In genomic region chr12:54576821-54577220, GRCm38 (mm10) we compare ENCODE assay signal across 22 mouse cellular contexts.
DNase-seq lines count a peak whose midpoint lies in the region; ATAC-seq and TF ChIP-seq lines count a peak whose summit lies in the region.
"Had no signal": no experiment of that assay in that cellular context is flagged by ENCODE, and none has a peak within 500 bp of the region (broad histone marks: within the 10 kb centered on the region; RNA-seq: fewer than 3 reads in every experiment).

No protein-coding gene starts in this region.

- no peak overlapping the region for H3K27ac ChIP-seq in stomach, postnatal 0 days (replicated peaks)
- H3K27ac ChIP-seq in forebrain, embryonic 16.5 days (ENCODE audit: low read length): no peak overlapping the region
- H3K27ac ChIP-seq: embryonic facial prominence, embryonic 10.5 days; forebrain, embryonic 15.5 days; limb, embryonic 12.5 days; liver, embryonic 14.5 days had no signal

- no peaks in the 10 kb centered on the region for H3K27me3 ChIP-seq in stomach, postnatal 0 days (ENCODE audit: control insufficient read depth, insufficient read depth, low read length)
- no peaks in the 10 kb centered on the region for H3K27me3 ChIP-seq in forebrain, embryonic 16.5 days (replicated peaks; ENCODE audit: control insufficient read depth, insufficient read depth, low read length)
- H3K27me3 ChIP-seq: CH12.LX; forebrain, embryonic 15.5 days; limb, embryonic 12.5 days; megakaryocyte, embryonic 14.5 days had no signal

- H3K36me3 ChIP-seq in stomach, postnatal 0 days (ENCODE audit: control insufficient read depth, insufficient read depth, low read length): no peaks in the 10 kb centered on the region
- H3K36me3 ChIP-seq in forebrain, embryonic 16.5 days (ENCODE audit: control insufficient read depth, insufficient read depth): no peaks in the 10 kb centered on the region
- H3K36me3 ChIP-seq: embryonic facial prominence, embryonic 10.5 days; forebrain, embryonic 15.5 days; limb, embryonic 12.5 days had no signal

- TF ChIP-seq CTCF in stomach, postnatal 0 days (IDR thresholded peaks at IDR 0.05; ENCODE audit: low read depth): peak; percentile 17; the same call in 1 of the 2 replicates

- no peaks in the 10 kb centered on the region for H3K9me3 ChIP-seq in stomach, postnatal 0 days (ENCODE audit: control insufficient read depth, low read length)
- peaks cover 6% of the 10 kb centered on the region; the same call in 1 of the 2 replicates for H3K9me3 ChIP-seq in forebrain, embryonic 16.5 days (ENCODE audit: control insufficient read depth, low read length)
- H3K9me3 ChIP-seq: embryonic facial prominence, embryonic 10.5 days; forebrain, embryonic 15.5 days had no signal

- H3K4me2 ChIP-seq in stomach, postnatal 0 days (replicated peaks; ENCODE audit: low read depth): no peak overlapping the region
- H3K4me2 ChIP-seq in forebrain, embryonic 16.5 days (ENCODE audit: low read length): no peak overlapping the region
- H3K4me2 ChIP-seq: forebrain, embryonic 15.5 days; limb, embryonic 12.5 days had no signal

- DNase-seq in adrenal gland, adult (ENCODE audit: inconsistent age in 2 of 2, low spot score in 1 of 2): peak; percentile 62 to 69
- DNase-seq in adrenal gland, postnatal 4 days (ENCODE audit: low spot score in 2 of 2): no peak
- peak; percentile 30 for DNase-seq in kidney, postnatal 10 days
- DNase-seq in kidney, adult 18-20 months: no peak
- DNase-seq in adrenal gland, postnatal 10 days: peak; percentile 20
- no peak for DNase-seq in stomach, postnatal 0 days (ENCODE audit: low spot score)
- DNase-seq: cerebellum, adult 9-11 months; gastrocnemius, postnatal 10 days; heart, adult 18-20 months; heart, postnatal 4 days; kidney, postnatal 25 days; lung, postnatal 10 days had no signal

- no peak for TF ChIP-seq EP300 in stomach, postnatal 0 days (optimal IDR thresholded peaks at IDR 0.05)

- H3K4me1 ChIP-seq in stomach, postnatal 0 days (replicated peaks; ENCODE audit: control insufficient read depth, insufficient read depth): no peaks in the 10 kb centered on the region
- no peaks in the 10 kb centered on the region for H3K4me1 ChIP-seq in forebrain, embryonic 16.5 days (replicated peaks; ENCODE audit: control insufficient read depth, insufficient read depth, low read length)
- H3K4me1 ChIP-seq: forebrain, embryonic 15.5 days; limb, embryonic 12.5 days; megakaryocyte, embryonic 14.5 days had no signal

- 48% methylated on average over 3 of the region's 3 CpGs for WGBS in stomach, postnatal 0 days
- WGBS in forebrain, embryonic 16.5 days: 89% methylated on average over 3 of the region's 3 CpGs

- no peak overlapping the region for H3K4me3 ChIP-seq in stomach, postnatal 0 days (ENCODE audit: low read depth, low read length)
- no peak overlapping the region for H3K4me3 ChIP-seq in forebrain, embryonic 16.5 days (replicated peaks; ENCODE audit: low read length)
- H3K4me3 ChIP-seq: embryonic facial prominence, embryonic 10.5 days; forebrain, embryonic 15.5 days; limb, embryonic 12.5 days; megakaryocyte, embryonic 14.5 days had no signal

- ATAC-seq in stomach, postnatal 0 days (ENCODE audit: low FRiP score, low TSS enrichment): no peak
- ATAC-seq in forebrain, embryonic 16.5 days: no peak
- no peak for ATAC-seq in megakaryocyte-erythroid progenitor cell, adult 5-6 weeks (replicated peaks; ENCODE audit: low FRiP score, low TSS enrichment, poor library complexity, severe bottlenecking)
- ATAC-seq: forebrain, embryonic 15.5 days; hindbrain, embryonic 16.5 days; midbrain, embryonic 16.5 days had no signal

- no peak overlapping the region for H3K9ac ChIP-seq in stomach, postnatal 0 days (ENCODE audit: low read length)
- no peak overlapping the region for H3K9ac ChIP-seq in forebrain, embryonic 16.5 days (replicated peaks; ENCODE audit: low read depth, low read length)
- H3K9ac ChIP-seq: forebrain, embryonic 15.5 days; limb, embryonic 12.5 days; liver, embryonic 14.5 days had no signal

Comparison
In these comparisons a context has a peak if more than half of its experiments do, and no peak if none do; other contexts are left out.
1. DNase-seq: peak in adrenal gland, adult (2 of 2), kidney, postnatal 10 days (single experiment) and adrenal gland, postnatal 10 days (single experiment); none in adrenal gland, postnatal 4 days (0 of 2), kidney, adult 18-20 months (single experiment) and stomach, postnatal 0 days (single experiment).